Mouse (Mus musculus): ENCODE results near the gene Idh3g.

GRCm38 (mm10) chrX:73782227-73782626, 4.5 kb downstream of the Idh3g start:
- TF ChIP-seq EP300 (IDR thresholded peaks at IDR 0.05; ENCODE audit: low read depth) (no peak), CTCF (IDR thresholded peaks at IDR 0.05; ENCODE audit: low read depth) (no peak)
